Mouse (Mus musculus) cerebellum, adult 8-10 months (tissue): ENCODE measurements around the gene Adgrl3.
"Not testable (repeated sequence)": the region's sequence is repeated elsewhere in the genome, so short reads cannot be mapped to it uniquely, and the experiment has no call there.

ENCODE experiments used
- DNase-seq: peaks from one replicate; pipeline ENCODE4 v3.0.0; 2022

The Adgrl3 gene

GRCm38 (mm10) chr5:81427393-81427792 is 407.5 kb downstream of the Adgrl3 start:
- no peak for DNase-seq

GRCm38 (mm10) chr5:81436375-81436774 is 416.4 kb downstream of the Adgrl3 start:
- no peak for DNase-seq

DNA sequence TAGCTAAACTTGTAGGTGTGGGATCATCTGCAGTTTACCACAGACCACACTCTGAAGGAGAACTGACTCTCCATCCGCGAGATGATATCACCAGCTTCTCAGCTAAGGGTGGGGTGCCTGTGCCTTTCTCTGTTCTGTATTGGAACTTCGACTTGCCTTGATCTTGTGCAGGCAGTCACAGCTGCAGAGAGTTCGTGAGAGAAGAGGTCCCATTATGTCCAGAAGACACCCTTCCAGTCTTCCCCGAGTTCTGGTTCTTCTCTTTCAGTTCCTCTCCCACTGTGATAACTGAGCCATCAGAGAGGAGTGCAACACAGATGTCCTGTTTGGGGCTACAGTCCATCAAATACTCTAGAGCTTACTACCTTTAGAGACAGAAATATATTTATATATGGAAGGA is 422.2 kb downstream of the Adgrl3 start:
- no peak for DNase-seq

DNA sequence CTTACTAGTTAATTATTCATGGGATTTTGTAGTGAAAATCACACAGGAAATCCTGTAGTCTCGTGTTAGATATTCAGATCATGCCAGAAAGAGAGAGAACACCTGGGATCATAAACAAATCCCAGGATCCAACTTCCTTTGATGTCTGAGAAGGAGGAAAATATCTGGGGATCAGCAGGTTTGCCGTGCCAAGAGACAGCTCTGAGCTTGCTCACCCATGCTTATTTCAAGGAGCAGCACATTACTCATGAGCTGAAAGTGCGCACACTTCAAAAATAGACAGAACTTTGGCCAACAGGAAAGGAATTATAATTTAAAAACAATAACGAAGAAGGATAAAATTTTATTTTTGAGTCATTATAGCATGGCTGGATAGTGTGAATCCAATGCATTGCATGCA is 446.0 kb downstream of the Adgrl3 start:
- DNase-seq: no peak

DNA sequence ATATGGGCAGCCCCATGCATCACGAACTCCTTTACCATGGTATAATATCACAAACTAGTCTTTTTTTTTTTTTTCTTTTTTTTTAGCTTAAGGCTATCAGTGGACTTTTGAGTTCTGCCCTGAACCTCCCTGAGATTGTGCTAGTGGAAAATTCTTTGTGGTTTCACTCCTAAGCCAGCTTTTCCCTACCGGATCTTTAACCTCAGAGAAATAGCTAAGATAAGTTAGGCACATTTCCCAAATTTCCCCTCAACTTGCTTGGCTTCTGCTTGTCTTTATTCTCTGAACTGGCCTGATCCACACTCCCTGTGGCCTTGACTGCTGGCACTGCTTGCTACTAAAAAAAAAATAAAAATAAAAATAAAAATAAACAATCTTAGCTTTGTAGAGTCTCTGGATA is 454.7 kb downstream of the Adgrl3 start:
- no peak for DNase-seq

DNA sequence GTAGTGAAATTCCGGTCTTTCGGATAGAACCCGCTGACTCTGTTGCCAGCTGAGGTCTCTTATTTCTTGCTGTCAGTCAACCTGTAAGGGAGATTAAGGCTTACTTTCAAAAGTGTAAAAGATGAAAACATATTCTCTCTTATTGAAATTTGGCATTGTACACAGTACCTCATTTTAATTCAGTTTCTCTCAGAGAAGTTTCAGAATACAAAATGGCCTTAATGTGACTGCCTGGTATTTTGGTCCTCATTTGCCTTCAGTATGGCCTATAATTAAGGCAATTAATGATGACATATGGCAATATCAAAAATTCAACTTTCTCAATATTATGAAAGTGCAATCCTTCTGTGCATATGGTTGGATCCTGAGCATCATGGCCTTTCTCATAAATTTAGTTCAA is 455.5 kb downstream of the Adgrl3 start:
- DNase-seq: no peak

GRCm38 (mm10) chr5:81475971-81476606 is 456.2 kb downstream of the Adgrl3 start:
- no peak for DNase-seq

DNA sequence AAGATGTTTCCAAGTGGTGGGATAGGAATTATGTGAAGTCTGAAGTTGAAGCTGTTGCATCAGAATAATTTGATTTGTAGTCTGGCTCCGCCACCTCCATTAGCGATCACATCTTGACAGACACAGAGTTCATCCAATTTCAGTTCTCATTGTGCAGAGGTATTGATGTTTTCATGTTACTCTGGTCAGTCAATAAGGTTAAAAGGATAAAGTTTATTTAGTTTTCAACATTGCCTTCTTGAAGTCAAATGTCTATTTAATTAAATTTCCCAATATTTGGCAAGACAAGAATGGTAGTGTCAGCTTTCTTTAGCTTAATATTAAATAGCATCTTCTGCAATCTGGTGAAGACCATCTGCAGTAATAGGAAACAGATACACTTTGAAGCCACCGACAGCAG is 461.0 kb downstream of the Adgrl3 start:
- no peak for DNase-seq

- DNase-seq: no peak
Observed at GRCm38 (mm10) chr5:81483890-81484289, 464.0 kb downstream of the Adgrl3 start.

DNA sequence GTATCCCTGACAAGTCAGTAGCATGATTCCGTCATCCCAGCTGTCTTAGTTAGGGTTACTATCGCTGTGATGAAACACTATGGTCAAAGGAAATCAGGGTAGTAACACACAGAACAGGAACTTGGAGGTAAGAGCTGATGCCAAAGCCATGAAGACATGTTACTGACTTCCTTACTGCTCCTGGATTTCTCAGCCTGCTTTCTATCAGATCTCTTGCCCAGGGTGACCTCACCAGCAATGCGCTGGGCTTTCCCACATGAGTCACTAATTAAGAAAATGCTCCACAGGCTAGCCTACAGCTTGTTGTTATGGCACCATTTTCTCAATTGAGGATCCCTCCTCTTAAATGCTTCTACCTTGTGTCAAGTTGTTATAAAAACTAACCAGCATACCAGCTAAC is 481.1 kb downstream of the Adgrl3 start:
- DNase-seq: no peak

GRCm38 (mm10) chr5:81518720-81519496 is 499.0 kb downstream of the Adgrl3 start:
- DNase-seq: no peak

DNA sequence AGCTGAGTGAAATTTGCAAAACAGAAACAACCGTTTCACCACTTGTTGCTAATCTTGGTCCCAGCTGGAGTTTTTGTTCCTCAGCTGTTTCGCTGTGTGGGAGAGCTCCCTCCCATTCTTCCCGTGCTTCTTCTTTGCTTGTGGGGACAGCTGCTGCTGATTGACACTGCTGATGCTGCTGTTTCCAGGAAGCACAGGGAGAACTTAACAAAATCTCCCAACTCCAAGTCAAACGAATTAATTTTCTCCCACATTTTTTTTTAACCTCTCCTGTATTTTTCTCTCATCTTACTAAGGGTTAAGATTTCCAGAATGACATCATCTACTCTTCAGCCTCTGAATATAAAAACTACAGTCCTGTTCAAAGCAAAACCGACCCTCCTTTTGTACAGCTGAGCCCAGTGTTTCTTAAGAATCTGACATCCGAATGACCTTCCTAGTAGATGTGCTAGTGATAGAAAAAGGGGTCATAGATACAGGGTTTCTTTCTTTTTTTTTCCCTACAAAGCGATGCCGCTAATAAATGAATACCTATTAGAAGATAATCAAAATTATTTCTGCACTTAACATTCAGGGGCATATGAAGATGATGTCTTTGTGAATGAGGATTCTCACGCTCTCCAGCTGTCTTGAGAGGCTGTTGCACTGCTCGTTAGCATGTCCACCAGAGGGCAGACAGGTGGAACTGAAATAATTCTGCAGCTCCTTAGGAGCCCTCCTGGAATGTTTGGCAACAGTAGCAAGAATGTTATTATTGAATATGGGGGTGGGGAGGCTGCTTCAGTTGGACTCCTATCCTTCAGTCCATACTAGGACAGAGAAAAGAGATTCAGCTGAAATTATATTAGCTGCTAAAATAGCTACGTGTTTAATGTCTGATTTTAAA is 499.8 kb downstream of the Adgrl3 start:
- no peak for DNase-seq

DNA sequence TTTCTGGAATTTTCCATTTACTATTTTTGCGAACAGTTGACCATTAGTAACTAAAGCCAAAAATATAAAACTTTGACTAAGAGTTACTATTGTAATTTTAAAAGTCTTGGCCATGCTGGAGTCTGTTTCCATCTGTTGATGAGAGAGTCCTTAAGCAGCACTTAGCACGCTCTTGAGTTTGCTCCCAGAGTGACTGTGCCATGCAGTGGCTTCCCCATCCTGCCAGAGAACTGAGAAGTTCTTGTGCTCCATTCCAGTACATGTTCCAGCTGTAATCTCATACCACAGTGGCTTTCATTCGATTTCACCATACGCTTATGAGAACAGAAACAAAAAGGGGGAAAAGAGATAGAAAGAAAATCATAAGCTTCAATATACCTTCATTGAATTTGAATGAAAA is 502.8 kb downstream of the Adgrl3 start:
- no peak for DNase-seq

- no peak for DNase-seq
Observed at GRCm38 (mm10) chr5:81524532-81524961, 504.6 kb downstream of the Adgrl3 start.

DNA sequence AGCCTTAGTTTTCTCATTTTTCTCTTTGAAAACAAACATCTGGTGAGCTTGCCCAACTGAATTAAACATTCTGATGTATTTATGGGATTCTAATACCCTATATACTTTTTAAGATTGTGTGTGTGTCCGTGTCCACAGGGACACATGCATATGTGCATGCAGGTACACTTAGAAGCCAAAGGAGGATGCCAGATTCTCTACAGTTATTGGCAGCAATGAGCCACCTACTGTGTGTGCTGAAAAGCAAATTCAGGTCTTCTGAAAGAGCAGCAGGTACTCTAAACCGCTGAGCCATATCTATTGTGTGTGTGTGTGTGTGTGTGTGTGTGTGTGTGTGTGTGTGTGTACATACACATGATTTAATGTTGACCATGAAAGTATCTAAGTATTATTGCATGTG is 505.4 kb downstream of the Adgrl3 start:
- DNase-seq: no peak

DNA sequence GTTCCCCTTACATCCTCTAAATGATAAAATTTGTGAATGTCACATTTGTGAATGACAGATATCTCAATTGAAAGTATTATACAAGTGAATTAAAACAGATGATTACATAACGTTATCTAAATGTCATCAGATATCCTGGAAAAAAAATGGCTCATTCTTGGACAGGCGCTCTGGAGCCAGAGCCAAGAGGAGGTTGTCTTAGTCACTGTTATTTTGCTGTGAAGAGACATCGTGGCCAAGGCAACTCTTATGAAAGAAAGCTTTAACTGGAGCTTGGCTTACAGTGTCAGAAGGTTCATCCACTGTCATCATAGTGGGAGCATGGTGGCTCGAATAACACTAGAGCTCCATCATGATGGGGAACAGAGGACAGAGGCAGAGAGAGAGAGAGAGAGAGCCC is 511.7 kb downstream of the Adgrl3 start:
- no peak for DNase-seq

DNA sequence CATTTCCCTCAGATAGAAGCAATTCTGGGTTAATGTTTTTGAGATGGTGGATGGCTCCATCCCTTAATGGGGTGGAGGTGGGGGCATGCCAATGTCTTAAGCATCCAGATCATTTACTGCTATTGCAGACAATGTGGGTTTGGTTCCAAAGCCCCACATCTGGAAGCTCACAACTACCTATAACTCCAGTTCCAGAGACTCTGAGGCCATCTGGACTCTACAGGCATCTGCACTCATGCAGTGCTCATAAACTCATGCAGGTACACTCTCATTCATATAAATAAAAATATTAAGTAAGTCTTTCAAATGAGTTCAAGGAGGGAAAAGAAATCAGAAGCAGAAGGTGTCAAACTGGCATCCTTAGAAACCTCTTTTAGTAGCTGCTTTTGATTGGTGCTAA is 530.3 kb downstream of the Adgrl3 start:
- no peak for DNase-seq

- not testable (repeated sequence) for DNase-seq
Observed at GRCm38 (mm10) chr5:81555149-81555548, 535.2 kb downstream of the Adgrl3 start.

GRCm38 (mm10) chr5:81556008-81556407 is 536.1 kb downstream of the Adgrl3 start:
- no peak for DNase-seq

DNA sequence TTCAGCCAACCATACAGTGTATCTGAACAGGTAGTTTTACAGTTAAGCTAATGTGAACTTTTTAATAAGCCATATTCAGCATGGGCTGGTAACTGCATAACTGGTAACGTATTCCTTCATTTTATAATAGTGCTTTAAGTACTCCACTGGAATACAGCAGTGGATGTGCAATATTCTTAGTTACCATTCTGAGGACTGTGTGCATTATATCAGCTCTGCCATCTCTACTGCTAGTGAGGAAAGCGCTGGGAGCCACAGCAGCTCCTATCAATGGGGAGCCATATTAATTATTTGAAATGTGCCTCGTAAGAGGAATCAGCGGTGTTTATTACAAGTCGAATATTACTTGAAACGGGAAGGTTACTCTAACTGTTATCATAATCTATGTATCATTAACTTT is 539.0 kb downstream of the Adgrl3 start:
- DNase-seq: no peak

DNA sequence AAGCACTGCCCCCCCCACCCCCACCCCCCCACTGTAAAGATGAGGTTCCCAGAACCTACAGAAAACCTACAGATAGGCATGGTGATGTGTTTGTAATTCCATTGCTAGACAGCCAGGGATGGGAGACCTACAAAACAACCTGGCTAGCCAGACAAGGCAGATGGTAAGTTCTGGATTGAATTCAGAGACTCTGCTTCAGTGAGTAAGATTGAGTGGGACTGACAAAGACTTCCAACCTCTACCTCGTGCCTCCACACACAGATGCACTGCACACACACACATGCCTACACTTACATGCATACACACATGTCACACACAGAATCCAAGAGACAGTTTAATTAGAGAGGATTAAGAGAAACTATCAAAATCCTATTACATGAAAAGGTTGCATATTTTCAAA is 544.4 kb downstream of the Adgrl3 start:
- peak; percentile 15 for DNase-seq

- DNase-seq: no peak
Observed at GRCm38 (mm10) chr5:81566577-81566976, 546.6 kb downstream of the Adgrl3 start.

- no peak for DNase-seq
Observed at GRCm38 (mm10) chr5:81568743-81569142, 548.8 kb downstream of the Adgrl3 start.

GRCm38 (mm10) chr5:81582886-81583285 is 562.9 kb downstream of the Adgrl3 start:
- DNase-seq: no peak
